Mouse (Mus musculus): ENCODE measurements at regions not wholly inside any gene's neighbourhood (a gene's known extent, or its start where the extent isn't known, plus 50 kb on each side); places are given as distances from the start of the nearest gene placed in this dataset.
A peak's percentile ranks its signal among the peaks of the same experiment; 100 is the strongest.

GRCm38 (mm10) chr13:83914697-83915096 is 307.4 kb upstream of the Tmem161b start:
- H3K9me3 ChIP-seq = peaks cover 6% of the 10 kb centered on the region
- no peaks in the 10 kb centered on the region for H3K36me3 ChIP-seq
- ATAC-seq (ENCODE audit: low FRiP score) = no peak
- H3K27me3 ChIP-seq = no peaks in the 10 kb centered on the region
- H3K27ac ChIP-seq = no peak overlapping the region
- no peaks in the 10 kb centered on the region for H3K4me1 ChIP-seq (replicated peaks)
- no peak overlapping the region for H3K4me2 ChIP-seq
- no peak overlapping the region for H3K4me3 ChIP-seq
- H3K9ac ChIP-seq = no peak overlapping the region
- 65% methylated on average over 2 of the region's 2 CpGs for WGBS

GRCm38 (mm10) chr13:83932761-83933160 is 289.3 kb upstream of the Tmem161b start:
- Histone ChIP-seq H3K9me3 (no peaks in the 10 kb centered on the region; the same call in 1 of the 2 replicates), H3K27me3 (no peaks in the 10 kb centered on the region), H3K4me2 (no peak overlapping the region), H3K9ac (no peak overlapping the region), H3K27ac (no peak overlapping the region), H3K4me1 (replicated peaks) (no peaks in the 10 kb centered on the region), H3K4me3 (no peak overlapping the region), H3K36me3 (no peaks in the 10 kb centered on the region)
- no peak for ATAC-seq (ENCODE audit: low FRiP score)
- 82% methylated on average over 2 of the region's 2 CpGs for WGBS

GRCm38 (mm10) chr13:83946495-83946894 is 275.6 kb upstream of the Tmem161b start:
- Histone ChIP-seq H3K27ac (no peak overlapping the region), H3K9me3 (no peaks in the 10 kb centered on the region), H3K36me3 (no peaks in the 10 kb centered on the region), H3K4me1 (replicated peaks) (no peaks in the 10 kb centered on the region), H3K4me3 (no peak overlapping the region), H3K4me2 (no peak overlapping the region), H3K9ac (no peak overlapping the region), H3K27me3 (no peaks in the 10 kb centered on the region)
- ATAC-seq (ENCODE audit: low FRiP score) = no peak
- WGBS = 83% methylated on average over 4 of the region's 4 CpGs

GRCm38 (mm10) chr13:83951163-83951562 is 270.9 kb upstream of the Tmem161b start:
- no peaks in the 10 kb centered on the region; the same call in 1 of the 2 replicates for H3K4me1 ChIP-seq (replicated peaks)
- H3K4me3 ChIP-seq = no peak overlapping the region
- H3K27me3 ChIP-seq = no peaks in the 10 kb centered on the region
- H3K9ac ChIP-seq = no peak overlapping the region
- no peak overlapping the region for H3K27ac ChIP-seq
- H3K4me2 ChIP-seq = no peak overlapping the region
- no peak for ATAC-seq (ENCODE audit: low FRiP score)
- H3K36me3 ChIP-seq = no peaks in the 10 kb centered on the region
- no peaks in the 10 kb centered on the region for H3K9me3 ChIP-seq

GRCm38 (mm10) chr13:83951808-83952207 is 270.3 kb upstream of the Tmem161b start:
- H3K27ac ChIP-seq = no peak overlapping the region
- H3K36me3 ChIP-seq = no peaks in the 10 kb centered on the region
- H3K27me3 ChIP-seq = no peaks in the 10 kb centered on the region
- H3K4me1 ChIP-seq (replicated peaks) = no peaks in the 10 kb centered on the region; the same call in 1 of the 2 replicates
- H3K4me3 ChIP-seq = no peak overlapping the region
- no peak overlapping the region for H3K9ac ChIP-seq
- ATAC-seq (ENCODE audit: low FRiP score) = no peak
- H3K4me2 ChIP-seq = no peak overlapping the region
- H3K9me3 ChIP-seq = no peaks in the 10 kb centered on the region
- whole genome bisulfite sequencing = 92% methylated on average over 3 of the region's 3 CpGs

- Histone ChIP-seq H3K9me3 (no peaks in the 10 kb centered on the region), H3K27me3 (no peaks in the 10 kb centered on the region), H3K4me1 (replicated peaks) (no peaks in the 10 kb centered on the region; the same call in 1 of the 2 replicates), H3K4me2 (no peak overlapping the region), H3K27ac (peak overlapping the region; percentile 71), H3K4me3 (no peak overlapping the region), H3K36me3 (no peaks in the 10 kb centered on the region), H3K9ac (no peak overlapping the region)
- ATAC-seq (ENCODE audit: low FRiP score) = 0 out of 2 replicates have a peak, but pooled peaks have one; percentile 32
- WGBS = 80% methylated on average over 4 of the region's 4 CpGs
Observed at GRCm38 (mm10) chr13:83952353-83952752, 269.7 kb upstream of the Tmem161b start.

- Histone ChIP-seq H3K9ac (no peak overlapping the region), H3K4me1 (replicated peaks) (no peaks in the 10 kb centered on the region; the same call in 1 of the 2 replicates), H3K4me2 (no peak overlapping the region), H3K36me3 (no peaks in the 10 kb centered on the region), H3K4me3 (no peak overlapping the region), H3K9me3 (no peaks in the 10 kb centered on the region), H3K27ac (peak overlapping the region; percentile 71), H3K27me3 (no peaks in the 10 kb centered on the region)
- WGBS = 49% methylated on average over 4 of the region's 4 CpGs
- peak; percentile 50; the same call in 1 of the 2 replicates for ATAC-seq (ENCODE audit: low FRiP score)
Observed at GRCm38 (mm10) chr13:83952862-83953261, 269.2 kb upstream of the Tmem161b start.

- WGBS = 60% methylated on average over 5 of the region's 5 CpGs
- Histone ChIP-seq H3K9me3 (peaks cover 7% of the 10 kb centered on the region), H3K27me3 (no peaks in the 10 kb centered on the region), H3K27ac (no peak overlapping the region), H3K36me3 (no peaks in the 10 kb centered on the region), H3K4me1 (replicated peaks) (no peaks in the 10 kb centered on the region; the same call in 1 of the 2 replicates), H3K4me3 (no peak overlapping the region), H3K4me2 (no peak overlapping the region), H3K9ac (no peak overlapping the region)
- ATAC-seq (ENCODE audit: low FRiP score) = no peak
Observed at GRCm38 (mm10) chr13:83955701-83956100, 266.4 kb upstream of the Tmem161b start.

- Histone ChIP-seq H3K4me3 (no peak overlapping the region), H3K4me2 (no peak overlapping the region), H3K27ac (no peak overlapping the region), H3K36me3 (no peaks in the 10 kb centered on the region), H3K9ac (no peak overlapping the region), H3K4me1 (replicated peaks) (no peaks in the 10 kb centered on the region), H3K27me3 (no peaks in the 10 kb centered on the region), H3K9me3 (no peaks in the 10 kb centered on the region)
- no peak for ATAC-seq (ENCODE audit: low FRiP score)
Observed at GRCm38 (mm10) chr13:83978541-83978940, 243.6 kb upstream of the Tmem161b start.

GRCm38 (mm10) chr13:83979535-83979934 is 242.6 kb upstream of the Tmem161b start:
- Histone ChIP-seq H3K4me3 (no peak overlapping the region), H3K4me1 (replicated peaks) (no peaks in the 10 kb centered on the region), H3K4me2 (no peak overlapping the region), H3K27me3 (no peaks in the 10 kb centered on the region), H3K27ac (no peak overlapping the region), H3K36me3 (no peaks in the 10 kb centered on the region), H3K9ac (no peak overlapping the region), H3K9me3 (no peaks in the 10 kb centered on the region)
- ATAC-seq (ENCODE audit: low FRiP score) = no peak

GRCm38 (mm10) chr13:83984651-83985331 is 237.3 kb upstream of the Tmem161b start:
- no peaks in the 10 kb centered on the region for H3K36me3 ChIP-seq
- peak overlapping the region; percentile 46 for H3K4me2 ChIP-seq
- H3K4me1 ChIP-seq (replicated peaks) = peaks cover 13% of the 10 kb centered on the region
- 36% methylated on average over 10 of the region's 10 CpGs for WGBS
- H3K9me3 ChIP-seq = no peaks in the 10 kb centered on the region
- H3K4me3 ChIP-seq = peak overlapping the region; percentile 16; the same call in 1 of the 2 replicates
- peak overlapping the region; percentile 43; the same call in 1 of the 2 replicates for H3K9ac ChIP-seq
- peak overlapping the region; percentile 92 for H3K27ac ChIP-seq
- peak; percentile 90 for ATAC-seq (ENCODE audit: low FRiP score)
- H3K27me3 ChIP-seq = no peaks in the 10 kb centered on the region

GRCm38 (mm10) chr13:83987746-83988423 is 234.2 kb upstream of the Tmem161b start:
- Histone ChIP-seq H3K4me3 (peak overlapping the region; percentile 30), H3K9ac (peak overlapping the region; percentile 58), H3K9me3 (no peaks in the 10 kb centered on the region), H3K4me1 (replicated peaks) (peaks cover 13% of the 10 kb centered on the region), H3K27me3 (no peaks in the 10 kb centered on the region), H3K4me2 (peak overlapping the region; percentile 53), H3K27ac (peak overlapping the region; percentile 87), H3K36me3 (no peaks in the 10 kb centered on the region)
- ATAC-seq (ENCODE audit: low FRiP score) = peak; percentile 90
- WGBS = 14% methylated on average over 11 of the region's 11 CpGs

- Histone ChIP-seq H3K4me3 (no peak overlapping the region), H3K4me2 (peak overlapping the region; percentile 53; the same call in 1 of the 2 replicates), H3K36me3 (no peaks in the 10 kb centered on the region), H3K9me3 (no peaks in the 10 kb centered on the region), H3K4me1 (replicated peaks) (peaks cover 13% of the 10 kb centered on the region), H3K27me3 (no peaks in the 10 kb centered on the region), H3K9ac (peak overlapping the region; percentile 58), H3K27ac (peak overlapping the region; percentile 87)
- 37% methylated on average over 4 of the region's 4 CpGs for WGBS
- peak; percentile 14; the same call in 1 of the 2 replicates for ATAC-seq (ENCODE audit: low FRiP score)
Observed at GRCm38 (mm10) chr13:83988517-83988916, 233.6 kb upstream of the Tmem161b start.

Data from hindbrain, embryonic 13.5 days (tissue).